11 mouse cellular contexts compared by ENCODE assay signal in genomic region chr2:157068701-157069354, GRCm38 (mm10). TPM values are rescaled to one million over a fixed set of nuclear protein-coding genes. Genes with fewer than 3 reads are reported as not detected.
DNase-seq lines count a peak whose midpoint lies in the region; ATAC-seq and TF ChIP-seq lines count a peak whose summit lies in the region.
"Had no signal": no experiment of that assay in that cellular context is flagged by ENCODE, and none has a peak within 500 bp of the region (broad histone marks: within the 10 kb centered on the region; RNA-seq: fewer than 3 reads in every experiment).

No protein-coding gene starts in this region.

- 0 out of 2 replicates have a peak overlapping the region, but pooled peaks have one; percentile 8 for H3K4me2 ChIP-seq in neural tube, embryonic 13.5 days
- H3K4me2 ChIP-seq in intestine, postnatal 0 days (replicated peaks; ENCODE audit: low read depth) = no peak overlapping the region

- H3K36me3 ChIP-seq in neural tube, embryonic 13.5 days = peaks cover 13% of the 10 kb centered on the region; the same call in 1 of the 2 replicates
- 0 out of 2 replicates have a peak, but pooled peaks cover 2% of the 10 kb centered on the region for H3K36me3 ChIP-seq in intestine, postnatal 0 days (ENCODE audit: control insufficient read depth, insufficient read depth)

- H3K4me3 ChIP-seq in neural tube, embryonic 13.5 days = no peak overlapping the region
- no peak overlapping the region for H3K4me3 ChIP-seq in intestine, postnatal 0 days (ENCODE audit: low read depth, low read length)

- 66% methylated on average over 14 of the region's 14 CpGs for WGBS in neural tube, embryonic 13.5 days
- WGBS in intestine, postnatal 0 days = 54% methylated on average over 14 of the region's 14 CpGs

- no peak for TF ChIP-seq CTCF in intestine, postnatal 0 days (IDR thresholded peaks at IDR 0.05; ENCODE audit: low read depth)

- H3K9ac ChIP-seq in neural tube, embryonic 13.5 days = peak overlapping the region; percentile 35; the same call in 1 of the 2 replicates
- 0 out of 2 replicates have a peak overlapping the region, but pooled peaks have one; percentile 26 for H3K9ac ChIP-seq in intestine, postnatal 0 days (ENCODE audit: low read depth, low read length)

- peak overlapping the region; percentile 83 for H3K27ac ChIP-seq in neural tube, embryonic 13.5 days (replicated peaks)
- H3K27ac ChIP-seq in intestine, postnatal 0 days (ENCODE audit: low read depth, low read length) = peak overlapping the region; percentile 73

- no peaks in the 10 kb centered on the region for H3K9me3 ChIP-seq in neural tube, embryonic 13.5 days
- H3K9me3 ChIP-seq in intestine, postnatal 0 days (ENCODE audit: control insufficient read depth) = no peaks in the 10 kb centered on the region

- peak; percentile 90 for DNase-seq in heart, adult 11 months
- DNase-seq in heart, postnatal 4 days = no peak
- no peak for DNase-seq in neural tube, embryonic 10.5 days (ENCODE audit: extremely low spot score, low spot score)
- no peak for DNase-seq in natural killer cell, adult 2 months (ENCODE audit: low spot score in 2 of 2)
- no peak for DNase-seq in frontal cortex, adult 2 months (ENCODE audit: extremely low spot score in 1 of 2, low spot score in 1 of 2)
- no peak for DNase-seq in testis, postnatal 10 days (ENCODE audit: low spot score)
- DNase-seq: embryo, embryonic 11 days had no signal

- no peaks in the 10 kb centered on the region for H3K27me3 ChIP-seq in neural tube, embryonic 13.5 days
- no peaks in the 10 kb centered on the region for H3K27me3 ChIP-seq in intestine, postnatal 0 days (replicated peaks; ENCODE audit: control insufficient read depth, insufficient read depth, low read length)
- H3K27me3 ChIP-seq: CH12.LX had no signal

- ATAC-seq in neural tube, embryonic 13.5 days (ENCODE audit: low read depth) = no peak
- no peak for ATAC-seq in intestine, postnatal 0 days

- H3K4me1 ChIP-seq in neural tube, embryonic 13.5 days (replicated peaks) = peaks cover 97% of the 10 kb centered on the region
- H3K4me1 ChIP-seq in intestine, postnatal 0 days (replicated peaks; ENCODE audit: control insufficient read depth, insufficient read depth, low read length) = peaks cover 8% of the 10 kb centered on the region; the same call in 1 of the 2 replicates

RNA-seq across cellular contexts. Expression of gene Soga1, which starts 10.2 kb away (rescaled TPM):
- 10 to 100 TPM; 36.9 to 39.8 TPM for total RNA-seq in heart, postnatal 4 days (2021)
- polyA plus RNA-seq in neural tube, embryonic 13.5 days (2015; fragmentation: Nextera tagmentation; extraction: Ambion mirVana) = 4.5 and 5.9 TPM in 2 replicates
- polyA plus RNA-seq in intestine, postnatal 0 days (2015; fragmentation: Nextera tagmentation; extraction: Ambion mirVana) = 0.90 TPM in 2 replicates
- 8.5 and 10.5 TPM in 2 replicates for polyA plus RNA-seq in frontal cortex, adult 2 months (2012; rRNA removed)

RNA-seq across cellular contexts. Expression of gene Tldc2, which starts 18.0 kb away (rescaled TPM):
- total RNA-seq in heart, postnatal 4 days (2021) = not detected
- polyA plus RNA-seq in neural tube, embryonic 13.5 days (2015; fragmentation: Nextera tagmentation; extraction: Ambion mirVana) = not detected in 2 replicates
- not detected in 2 replicates for polyA plus RNA-seq in intestine, postnatal 0 days (2015; fragmentation: Nextera tagmentation; extraction: Ambion mirVana)
- 0.30 TPM in 1 of 2 replicates, not detected in the other for polyA plus RNA-seq in frontal cortex, adult 2 months (2012; rRNA removed)
- total RNA-seq: CH12.LX; layer of hippocampus, postnatal 10 days had no signal
